Mouse (Mus musculus): ENCODE data around the gene Dll3.

The Dll3 gene

DNA sequence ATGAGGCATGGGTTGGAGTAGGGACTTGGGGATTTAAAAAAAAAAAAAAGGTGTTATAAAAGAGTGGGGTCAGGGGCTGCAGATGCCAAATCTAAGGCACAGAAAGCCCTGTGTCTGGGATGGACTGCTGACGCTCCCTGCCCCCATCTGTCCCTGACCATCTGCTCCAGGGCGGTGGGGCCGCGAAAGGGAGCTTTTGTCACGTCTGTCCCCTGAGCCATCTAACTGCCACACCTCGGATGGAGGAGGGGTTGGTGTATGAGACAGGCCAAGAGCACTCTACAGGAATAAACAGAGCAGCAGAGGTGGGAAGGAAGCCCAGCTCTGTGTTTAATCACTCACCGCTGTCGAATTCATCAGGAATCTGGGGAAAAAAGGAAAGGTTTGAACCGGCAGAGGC lies 7.7 kb upstream of the Dll3 start:
- DNase-seq (ENCODE audit: low spot score in 2 of 2) = no peak

DNA sequence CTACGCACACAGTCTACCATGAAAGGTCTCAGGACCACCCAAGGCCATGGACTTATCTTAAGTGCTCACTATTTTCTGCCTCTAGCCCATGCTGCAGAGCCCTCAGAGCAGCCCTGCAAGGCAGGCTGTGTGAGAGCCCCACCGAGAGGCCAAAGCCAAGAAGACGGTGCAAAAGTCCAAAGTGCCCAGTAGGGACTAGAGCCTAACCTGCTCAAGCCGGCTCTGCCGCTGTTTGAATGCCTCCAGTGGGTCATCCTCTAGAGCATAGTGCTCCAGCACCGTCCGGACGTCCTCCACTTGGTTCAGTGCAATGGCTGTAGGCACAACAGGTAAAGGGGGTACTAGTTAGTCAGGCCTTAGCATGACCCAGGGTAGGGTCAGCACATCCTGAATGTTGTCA lies 4.2 kb upstream of the Dll3 start:
- DNase-seq (ENCODE audit: low spot score in 2 of 2) = no peak

DNA sequence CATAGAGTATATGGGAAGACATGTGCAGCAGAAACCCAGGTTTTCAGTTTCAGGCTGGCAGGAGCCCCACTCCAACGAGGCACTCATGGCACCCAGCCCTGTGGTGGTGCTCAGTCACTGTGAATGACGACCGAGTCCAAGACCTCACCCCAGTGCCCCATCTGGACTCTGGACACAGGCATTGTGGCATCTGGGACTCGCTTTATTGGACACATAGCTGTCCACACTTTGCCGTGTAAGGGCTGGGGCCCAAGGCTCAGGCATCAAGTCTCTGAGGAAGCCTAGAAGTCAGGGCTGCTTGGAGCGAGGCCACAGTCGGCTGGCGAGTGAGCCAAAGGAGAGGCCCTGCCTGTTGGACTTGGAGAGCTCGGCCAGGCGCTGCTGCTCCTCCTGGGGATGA lies 3.6 kb upstream of the Dll3 start:
- no peak for DNase-seq (ENCODE audit: low spot score in 2 of 2)

DNA sequence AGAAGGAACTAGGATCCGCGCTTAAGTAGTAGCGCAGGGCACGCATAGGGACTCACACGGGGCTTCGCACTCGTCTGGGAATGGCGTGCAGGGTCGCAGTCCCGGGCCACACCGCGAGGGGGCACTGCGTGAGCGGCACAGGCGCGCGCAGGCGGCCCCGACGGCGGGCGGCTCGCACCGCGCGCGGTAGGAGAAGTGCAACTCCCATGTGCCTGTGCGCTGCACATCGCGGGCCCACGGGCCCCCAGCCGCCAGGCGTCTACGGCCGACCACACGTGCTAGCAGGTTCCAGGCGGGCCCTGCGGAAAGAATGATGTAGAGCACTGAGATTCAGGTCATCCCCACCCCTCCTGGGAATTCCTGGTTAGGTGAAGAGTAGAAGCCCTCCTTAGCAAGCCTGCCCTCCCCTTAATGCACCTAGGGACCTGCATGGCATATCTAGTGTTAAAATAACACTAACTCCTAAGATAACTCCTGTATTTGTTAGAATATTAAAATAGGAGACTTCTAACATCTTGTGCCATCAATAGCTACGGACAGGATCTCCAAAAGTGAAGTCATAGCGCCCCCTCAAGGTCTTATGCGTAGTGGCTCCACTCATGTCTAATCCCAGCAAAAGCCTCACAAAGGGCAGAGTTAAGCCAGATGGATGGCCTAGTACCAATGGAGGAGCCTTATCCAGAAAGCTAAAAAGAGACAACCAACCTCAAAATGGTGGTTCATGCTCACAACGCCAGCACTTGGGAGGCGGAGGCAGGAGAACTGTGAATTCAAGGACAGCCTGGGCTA lies 3.0 kb downstream of the Dll3 start:
- no peak for DNase-seq (ENCODE audit: low spot score in 2 of 2)

DNA sequence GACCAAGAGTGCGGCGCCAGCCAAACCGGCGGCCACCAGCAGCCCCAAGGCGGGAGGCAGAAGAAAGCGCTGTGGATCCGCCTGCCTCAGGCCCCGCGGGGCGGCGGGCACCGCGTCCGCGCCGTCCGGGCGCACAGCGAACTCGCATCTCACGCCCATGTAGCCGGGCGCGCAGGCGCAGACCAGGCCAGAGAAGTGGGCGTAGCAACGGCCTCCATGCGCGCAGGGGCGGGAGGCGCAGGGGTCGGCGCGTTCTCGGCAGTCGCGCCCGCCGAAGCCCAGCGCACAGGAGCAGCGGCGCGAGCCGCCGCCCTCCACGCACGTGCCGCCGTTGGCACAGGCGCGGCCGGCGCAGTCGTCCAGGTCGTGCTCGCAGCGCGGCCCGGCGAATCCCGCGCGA lies 7.6 kb downstream of the Dll3 start:
- peak in 1 of 2 experiments; percentile 68 for DNase-seq (ENCODE audit: low spot score in 2 of 2)

DNA sequence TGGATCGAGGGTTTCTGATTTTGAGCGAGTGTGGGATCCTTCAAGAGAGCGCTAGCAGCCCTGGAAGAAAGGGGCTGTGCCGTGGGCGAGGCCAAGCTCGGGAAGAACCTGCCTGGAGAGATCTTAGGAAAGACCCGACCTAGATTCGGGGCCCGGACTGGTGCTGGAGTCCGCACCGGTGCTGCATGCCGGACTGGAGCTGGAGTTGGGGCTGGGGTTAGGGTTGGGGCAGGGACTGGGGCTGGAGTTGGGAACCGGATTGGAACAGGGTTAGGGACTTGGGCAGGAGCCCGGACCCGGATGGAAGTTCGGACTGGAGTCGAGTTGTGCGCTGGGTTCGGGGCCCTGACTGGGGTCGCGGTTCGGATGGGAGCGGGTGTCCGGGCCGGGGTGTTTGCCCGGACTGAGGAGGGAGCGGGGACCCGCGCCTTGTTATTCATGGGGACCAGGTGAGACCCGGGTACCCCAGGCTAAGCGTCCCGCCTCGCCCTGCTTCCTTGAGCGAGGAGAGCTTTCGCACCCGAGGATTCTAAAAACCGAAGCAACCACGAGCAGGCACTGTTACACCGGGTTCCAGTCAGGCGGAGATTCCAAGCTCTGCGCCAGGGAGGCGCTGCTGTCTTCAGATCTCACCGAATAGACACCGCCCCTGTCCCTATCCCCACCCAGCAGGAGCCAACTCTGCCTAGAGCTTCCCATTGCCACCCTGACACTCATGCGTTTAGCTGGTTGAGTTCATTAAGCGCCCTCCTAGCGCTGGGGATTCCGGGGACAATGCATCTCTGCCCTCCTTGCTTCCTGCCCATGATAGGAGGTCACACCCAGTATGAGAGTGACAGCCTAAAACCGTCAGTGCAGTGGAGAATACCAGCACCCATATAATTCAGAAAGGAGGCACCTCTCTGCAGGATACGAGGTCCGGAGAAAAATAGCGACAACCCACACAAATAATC lies 11.1 kb downstream of the Dll3 start, which contains the start of gene Selenov:
TSS of gene Selenov (minus strand) at position 549 of the 953 bp plus-strand sequence.
- no peak for DNase-seq (ENCODE audit: low spot score in 2 of 2)

DNA sequence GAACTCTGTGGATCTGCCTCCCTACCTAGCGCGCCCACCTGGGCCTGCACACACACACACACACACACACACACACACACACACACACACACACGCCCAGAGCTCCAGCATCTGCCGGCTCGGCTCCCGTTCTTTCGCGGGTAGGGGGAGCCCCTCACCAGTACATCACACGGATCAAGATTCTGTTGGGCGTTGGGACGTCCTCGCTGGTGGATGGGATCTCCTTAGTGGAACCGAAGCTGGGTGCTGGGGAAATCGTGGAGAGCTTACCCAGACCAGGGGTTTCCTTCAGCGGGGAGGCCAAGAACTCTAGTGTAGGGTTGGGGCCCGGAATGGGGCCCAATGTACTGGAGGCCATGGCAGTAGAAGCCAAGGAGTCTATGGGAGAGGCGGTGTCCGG lies 11.9 kb downstream of the Dll3 start:
- DNase-seq (ENCODE audit: low spot score in 2 of 2) = no peak

DNA sequence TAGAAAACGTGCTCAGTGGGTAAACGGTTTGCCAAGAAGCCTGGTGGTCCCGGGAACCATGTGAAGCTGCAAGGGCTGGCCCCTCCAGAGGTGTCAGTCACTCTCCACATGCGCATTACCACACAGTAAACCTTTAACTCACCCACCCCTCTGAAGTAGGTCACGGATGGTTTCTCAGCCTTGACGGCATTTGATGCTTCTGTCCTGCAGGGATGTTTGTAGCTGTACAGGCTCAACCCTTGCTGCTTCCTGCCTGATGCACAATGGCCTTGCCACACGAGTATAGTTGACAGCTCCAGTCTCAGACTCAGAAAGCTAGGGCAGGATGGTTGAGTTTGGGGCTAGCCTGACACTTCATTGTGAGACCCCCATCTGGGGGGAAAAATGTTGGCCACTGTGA lies 21.4 kb downstream of the Dll3 start:
- no peak for DNase-seq (ENCODE audit: low spot score in 2 of 2)

DNA sequence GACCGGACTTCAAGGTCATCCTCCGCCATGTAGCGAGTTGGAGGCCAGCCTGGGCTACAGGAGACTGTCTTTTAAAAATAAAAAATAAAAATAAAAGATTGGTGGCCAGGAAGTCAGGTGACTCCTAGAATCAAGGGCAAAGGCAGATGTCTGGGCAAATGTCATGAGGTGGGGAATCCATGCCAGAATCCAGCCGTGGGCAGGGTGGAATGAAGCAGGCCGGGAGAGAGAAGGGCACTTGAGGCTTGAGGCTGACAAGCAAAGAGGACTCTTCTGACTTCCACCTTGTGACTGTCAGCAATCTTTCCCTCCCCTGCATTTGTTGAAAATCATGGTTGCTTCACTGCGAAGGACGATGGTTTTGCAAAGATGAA lies 23.8 kb downstream of the Dll3 start:
- DNase-seq (ENCODE audit: low spot score in 2 of 2) = no peak

DNA sequence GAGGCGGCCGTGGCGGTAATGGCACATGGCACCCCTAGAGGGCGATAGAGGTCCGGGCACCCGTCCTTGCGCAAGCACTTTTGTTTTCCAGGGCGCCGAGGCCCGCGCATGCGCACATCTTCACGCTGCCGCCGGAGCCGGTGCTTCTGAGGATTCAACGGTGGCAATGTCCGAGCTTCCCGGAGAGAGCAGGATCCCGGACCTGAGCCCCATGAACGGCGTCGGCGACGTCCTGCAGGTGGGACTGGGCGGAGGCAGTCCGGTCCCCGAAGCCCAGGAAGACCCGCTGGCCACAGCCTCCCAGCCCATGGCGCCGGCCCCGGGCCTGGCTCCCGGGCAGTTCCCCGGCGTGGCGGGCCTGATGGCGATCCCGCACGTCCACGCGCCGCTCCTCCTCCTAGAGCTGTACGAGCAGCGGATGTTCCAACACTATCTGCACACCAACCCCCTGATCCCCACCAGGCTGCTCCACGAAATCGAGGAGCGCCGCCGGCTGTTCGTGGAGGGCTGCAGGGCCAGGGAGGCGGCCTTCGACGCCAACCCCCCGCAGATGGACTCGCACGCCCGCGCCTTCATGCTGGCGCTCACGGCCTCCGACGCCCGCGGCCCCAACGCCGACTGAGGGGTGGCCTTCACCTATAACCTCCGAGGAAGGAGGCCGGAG lies 24.3 kb downstream of the Dll3 start, which contains the start of gene Eid2b:
TSS of gene Eid2b (plus strand) at position 125 of the 664 bp plus-strand sequence.
- DNase-seq (ENCODE audit: low spot score in 2 of 2) = peak; percentile 93 to 96

DNA sequence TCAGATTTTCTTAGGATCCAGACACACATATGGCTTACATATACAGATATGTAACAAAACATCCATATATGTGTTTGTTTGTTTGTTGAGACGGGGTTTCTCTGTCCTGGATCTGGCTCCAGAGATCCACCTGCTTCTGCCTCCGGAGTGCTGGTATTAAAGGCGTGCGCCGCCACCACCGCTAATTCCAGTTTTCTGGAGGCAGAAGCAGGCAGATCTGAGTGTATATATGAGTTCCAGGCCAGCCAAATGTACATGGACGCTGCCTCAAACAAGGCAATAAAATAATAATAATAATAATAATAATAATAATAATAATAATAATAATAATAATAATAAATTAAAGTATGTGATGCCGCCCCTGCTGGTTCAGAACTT lies 24.8 kb downstream of the Dll3 start:
- no peak for DNase-seq (ENCODE audit: low spot score in 2 of 2)

DNA sequence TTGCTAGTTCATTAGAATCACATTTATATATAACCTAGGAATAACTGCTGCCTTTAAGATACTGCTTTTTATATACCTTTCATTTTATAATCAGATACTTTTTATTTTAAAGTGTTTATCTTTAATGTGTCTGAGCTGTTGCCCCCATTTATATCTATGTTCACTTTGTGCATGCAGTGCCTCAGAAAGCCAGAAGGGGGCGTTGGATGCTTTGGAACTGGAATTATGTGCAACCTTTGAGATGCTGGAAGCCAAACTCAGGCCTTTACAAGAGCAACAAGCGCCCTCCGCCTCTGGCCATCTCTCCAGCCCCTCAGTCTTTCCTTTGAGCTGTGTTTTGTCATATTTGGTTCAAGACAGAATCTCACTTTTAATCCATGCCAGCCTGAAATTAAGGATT lies 30.3 kb downstream of the Dll3 start:
- DNase-seq (ENCODE audit: low spot score in 2 of 2) = no peak

DNA sequence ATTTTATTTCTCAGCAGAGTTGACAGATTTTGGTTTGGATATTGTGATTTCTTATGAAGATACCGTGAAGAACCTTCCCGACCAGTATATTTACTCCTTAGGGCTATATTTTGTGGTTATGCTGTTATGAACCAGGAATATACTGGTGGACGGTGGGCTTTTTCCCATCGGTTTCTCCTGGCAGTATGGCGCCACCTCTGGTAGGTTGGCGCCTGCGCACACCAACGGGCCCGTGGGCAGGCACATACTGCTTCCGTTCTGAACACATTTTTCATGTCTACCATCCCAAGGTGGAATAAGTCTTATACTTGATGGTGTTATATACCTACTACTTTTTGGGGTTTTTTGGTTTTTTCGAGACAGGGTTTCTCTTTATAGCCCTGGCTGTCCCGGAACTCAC lies 32.7 kb downstream of the Dll3 start:
- no peak for DNase-seq (ENCODE audit: low spot score in 2 of 2)

DNA sequence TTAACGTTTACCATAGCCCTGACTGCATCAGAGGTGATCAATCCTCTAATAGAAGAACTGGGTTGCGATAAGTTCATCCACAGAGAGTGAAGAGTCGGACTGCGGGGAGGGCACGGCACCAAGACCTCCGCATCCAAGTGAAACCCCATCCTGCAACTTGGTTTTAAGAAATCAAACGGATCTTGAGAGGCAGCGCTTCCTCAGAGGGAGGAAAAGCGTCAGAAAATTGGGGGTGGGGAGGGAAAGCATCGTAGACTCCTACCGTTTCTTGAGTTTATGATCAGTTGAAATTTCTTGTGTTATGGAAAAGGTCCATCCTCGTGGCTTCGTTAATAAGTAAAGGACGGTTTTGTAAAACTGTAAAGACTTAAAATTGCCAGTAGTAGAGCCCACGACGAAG lies 33.5 kb downstream of the Dll3 start:
- no peak for DNase-seq (ENCODE audit: low spot score in 2 of 2)

DNA sequence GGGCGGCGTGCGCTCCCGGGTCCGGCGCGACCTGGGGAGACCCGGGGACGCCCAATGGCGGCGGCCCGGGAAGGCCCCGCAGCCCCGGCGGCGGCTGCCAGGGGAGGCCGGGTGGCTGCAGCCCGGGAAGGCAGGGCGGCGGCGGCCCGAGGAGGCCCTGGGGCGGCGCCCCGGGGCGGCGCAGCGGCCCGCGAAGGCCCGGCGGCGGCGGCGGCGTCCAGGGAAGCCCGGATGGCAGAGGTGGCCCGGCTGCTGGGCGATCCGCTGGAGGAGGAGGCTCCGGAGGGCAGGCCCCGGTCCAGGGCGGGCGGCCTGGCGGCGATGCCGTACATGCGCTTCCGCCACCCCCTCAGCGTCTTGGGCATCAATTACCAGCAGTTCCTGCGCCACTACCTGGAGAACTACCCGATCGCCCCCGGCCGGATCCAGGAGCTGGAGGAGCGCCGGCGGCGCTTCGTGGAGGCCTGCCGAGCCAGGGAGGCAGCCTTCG lies 34.0 kb downstream of the Dll3 start:
- peak; percentile 47 to 61 for DNase-seq (ENCODE audit: low spot score in 2 of 2)

DNA sequence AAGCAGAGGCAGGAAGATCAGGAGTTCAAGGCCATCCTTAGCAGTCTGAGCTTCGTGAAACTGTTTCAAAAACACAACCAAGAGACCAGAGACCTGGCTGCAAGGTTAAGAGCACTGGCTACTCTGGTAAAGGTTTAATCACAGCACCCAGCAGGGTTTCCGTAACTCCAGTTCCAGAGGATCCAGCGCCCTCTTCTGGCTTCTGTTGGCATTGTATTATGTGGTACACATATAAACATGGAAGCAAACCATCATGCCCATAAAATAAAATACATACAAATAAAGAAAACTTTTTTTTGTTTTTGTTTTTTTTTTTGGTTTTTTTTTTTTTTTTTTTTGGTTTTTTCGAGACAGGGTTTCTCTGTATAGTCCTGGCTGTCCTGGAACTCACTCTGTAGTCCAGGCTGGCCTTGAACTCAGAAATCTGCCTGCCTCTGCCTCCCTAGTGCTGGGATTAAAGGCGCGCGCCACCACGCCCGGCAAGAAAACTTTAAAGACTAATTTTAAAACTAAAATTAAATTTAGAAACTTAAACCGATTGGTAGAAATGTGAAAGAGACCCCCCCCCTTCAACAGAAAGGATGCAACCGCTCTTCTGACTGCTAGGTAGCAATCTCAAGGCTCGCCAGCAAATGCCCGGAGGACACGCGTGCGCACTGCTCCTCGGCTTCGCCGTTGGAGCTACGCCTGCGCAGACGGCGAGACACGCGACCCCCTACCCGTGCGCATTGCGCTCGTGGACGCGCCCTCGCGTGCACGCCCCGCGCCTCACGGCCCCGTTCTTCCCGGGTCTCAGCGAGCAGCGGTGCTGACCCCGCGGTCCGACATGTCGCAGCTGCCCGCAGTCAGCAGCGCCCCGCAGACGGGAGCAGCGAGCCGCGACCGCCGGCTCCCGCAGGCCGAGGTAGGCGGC lies 34.7 kb downstream of the Dll3 start, which contains the start of gene Eid2:
TSS of gene Eid2 (plus strand) at position 753 of the 913 bp plus-strand sequence.
- DNase-seq (ENCODE audit: low spot score in 2 of 2) = peak; percentile 82 to 83

DNA sequence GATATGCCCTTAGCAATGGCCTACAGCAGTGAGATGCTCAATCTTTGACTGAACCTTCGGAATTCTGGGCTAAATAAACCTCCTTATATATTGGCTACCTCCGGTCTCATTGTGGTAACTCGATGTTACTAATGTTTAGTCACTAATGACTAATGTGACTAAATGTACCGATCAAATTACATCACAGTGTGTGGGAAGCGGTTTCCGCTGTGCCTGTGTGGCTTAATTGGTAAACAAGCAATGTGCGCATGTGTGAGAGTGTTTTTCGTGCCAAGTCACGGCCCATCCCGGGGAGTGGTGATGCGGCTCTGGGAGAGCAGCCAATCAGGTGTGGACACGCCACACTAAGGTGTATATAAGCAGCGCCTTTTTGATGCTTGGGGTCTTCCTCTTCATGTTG lies 36.6 kb downstream of the Dll3 start:
- DNase-seq (ENCODE audit: low spot score in 2 of 2) = no peak

DNA sequence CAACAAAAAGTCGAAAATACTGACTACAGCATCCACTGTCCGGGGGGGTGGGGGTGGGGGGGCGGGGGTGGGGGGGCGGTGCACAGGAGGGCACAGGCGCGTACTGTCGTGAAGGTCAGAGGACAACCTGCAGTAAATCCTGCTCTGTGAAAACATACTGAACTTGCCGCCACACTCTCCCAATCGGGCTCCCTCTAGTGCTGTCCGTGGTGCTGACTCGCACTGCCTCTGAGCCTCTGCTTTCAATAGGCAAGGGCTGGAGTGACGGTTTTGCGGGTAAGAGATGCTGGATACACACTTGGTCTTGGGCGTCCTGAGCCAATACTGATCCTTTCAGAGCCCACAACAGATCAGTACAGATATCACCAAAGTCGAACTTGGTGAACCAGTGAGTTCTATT lies 38.3 kb downstream of the Dll3 start:
- peak; percentile 42 to 82 for DNase-seq (ENCODE audit: low spot score in 2 of 2)

DNA sequence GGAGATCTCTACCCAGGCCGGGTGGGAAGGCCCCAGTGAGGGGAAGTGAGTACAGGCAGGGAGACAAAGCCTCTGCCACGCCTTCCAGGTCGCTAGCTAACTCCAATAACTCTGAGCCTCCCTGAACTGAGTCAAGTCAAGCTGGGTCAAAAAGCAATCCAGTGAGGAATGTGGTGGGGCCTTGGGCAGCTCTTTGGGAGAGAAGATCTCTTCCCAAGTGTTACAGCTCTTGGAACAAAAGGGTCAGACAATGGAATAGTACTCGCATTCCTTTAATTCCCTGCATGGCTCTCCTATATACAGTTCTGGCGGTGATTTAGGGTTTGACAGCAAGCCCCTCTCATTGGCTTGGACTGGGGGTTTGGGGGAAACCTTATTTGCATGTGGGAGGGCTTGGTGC lies 39.2 kb downstream of the Dll3 start:
- DNase-seq (ENCODE audit: low spot score in 2 of 2) = no peak

DNA sequence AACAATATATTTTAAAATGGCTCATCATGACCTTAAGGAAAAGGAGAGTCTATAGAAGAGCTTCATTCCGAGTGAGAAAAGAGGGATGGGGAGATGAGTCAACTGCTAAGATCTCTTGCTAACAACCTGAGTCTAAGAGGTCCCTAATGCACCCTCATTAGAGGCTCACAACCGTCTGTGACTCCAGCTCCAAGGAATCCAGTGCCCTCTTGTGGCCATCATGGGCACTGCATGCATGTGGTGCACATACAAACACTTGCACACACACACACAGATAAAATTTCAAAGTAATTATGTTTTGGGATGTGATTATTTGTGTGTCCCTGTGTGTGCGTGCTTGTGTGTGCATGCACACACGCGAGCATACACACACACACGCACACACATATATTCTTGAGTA lies 46.6 kb downstream of the Dll3 start:
- no peak for DNase-seq (ENCODE audit: low spot score in 2 of 2)

DNA sequence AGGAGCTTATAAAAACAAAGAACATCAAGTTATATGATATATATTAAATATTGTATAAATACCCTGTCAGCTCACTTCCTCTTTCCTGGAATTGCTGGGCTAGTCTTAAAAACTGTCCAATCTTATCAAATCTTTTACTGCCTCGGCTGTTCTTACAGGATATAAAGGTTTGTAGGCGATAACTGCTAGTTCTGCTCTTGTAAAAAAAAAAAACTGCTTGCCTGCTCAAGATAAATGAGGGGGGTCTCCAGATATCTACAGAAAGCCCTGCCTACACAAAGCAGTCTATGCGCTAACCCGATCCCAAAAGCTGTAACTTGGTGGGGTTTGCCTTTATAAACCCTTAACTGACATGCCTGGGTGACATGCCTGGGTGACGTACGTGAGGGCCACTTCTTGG lies 47.4 kb downstream of the Dll3 start:
- DNase-seq (ENCODE audit: low spot score in 2 of 2) = no peak
